Mouse (Mus musculus): Measurements from ENCODE around the gene Gpr137.
"Not testable (repeated sequence)": the region's sequence is repeated elsewhere in the genome, so short reads cannot be mapped to it uniquely, and the experiment has no call there.

Gpr137 gene

GRCm38 (mm10) chr19:6942249-6942691, at the start of gene Gpr137:
Gene Gpr137 (minus strand): TSS chr19:6942480.
- CTCF ChIA-PET = interaction anchor here (1.1 to 1.9 kb wide), 2 partner anchors 11 to 28 kb away, joined by 4 to 10 read pairs; no protein-coding TSS in a partner anchor

- CTCF ChIA-PET = not testable (repeated sequence)
Observed at GRCm38 (mm10) chr19:6991166-6991565, 48.9 kb upstream of the Gpr137 start.

GRCm38 (mm10) chr19:6990712-6991111, 48.4 kb upstream of the Gpr137 start:
- CTCF ChIA-PET = no interaction called here

GRCm38 (mm10) chr19:6989251-6989650, 47.0 kb upstream of the Gpr137 start:
- CTCF ChIA-PET = interaction anchor here (0.6 kb wide), 2 partner anchors 8 to 356 kb away, joined by 3 to 4 read pairs; no protein-coding TSS in a partner anchor

GRCm38 (mm10) chr19:6987904-6988285, 45.6 kb upstream of the Gpr137 start:
- CTCF ChIA-PET = interaction anchor here (0.7 kb wide), 2 partner anchors 8 to 11 kb away, joined by 3 read pairs; no protein-coding TSS in a partner anchor

GRCm38 (mm10) chr19:6987061-6987903, 45.0 kb upstream of the Gpr137 start, which contains the start of gene Vegfb:
Gene Vegfb (minus strand): TSS chr19:6987651.
- CTCF ChIA-PET = interaction anchor here (0.7 kb wide), 2 partner anchors 7 to 10 kb away, joined by 3 read pairs; no protein-coding TSS in a partner anchor

GRCm38 (mm10) chr19:6985951-6986708, 43.9 kb upstream of the Gpr137 start:
- CTCF ChIA-PET = no interaction called here

- CTCF ChIA-PET = interaction anchor here (1.2 kb wide), 1 partner anchor 9 kb away, joined by 4 read pairs; no protein-coding TSS in a partner anchor
Observed at GRCm38 (mm10) chr19:6985300-6985699, 43.0 kb upstream of the Gpr137 start.

GRCm38 (mm10) chr19:6983621-6984020, 41.3 kb upstream of the Gpr137 start:
- CTCF ChIA-PET = no interaction called here

- CTCF ChIA-PET = no interaction called here
Observed at GRCm38 (mm10) chr19:6981465-6981864, 39.2 kb upstream of the Gpr137 start.

- CTCF ChIA-PET = interaction anchor here (0.8 kb wide), 1 partner anchor 7 kb away, joined by 3 read pairs; the partner anchor contains the start of gene Vegfb
Observed at GRCm38 (mm10) chr19:6980381-6981093, 38.3 kb upstream of the Gpr137 start, which contains the start of gene Fkbp2. Gene Fkbp2 (minus strand): TSS chr19:6980501.

- CTCF ChIA-PET = interaction anchor here (0.8 to 0.9 kb wide), 2 partner anchors 8 to 38 kb away, joined by 3 read pairs; partner anchors contain the start of gene Vegfb
Observed at GRCm38 (mm10) chr19:6979486-6980380, 37.5 kb upstream of the Gpr137 start.

- CTCF ChIA-PET = interaction anchor here (0.9 kb wide), 1 partner anchor 38 kb away, joined by 3 read pairs; no protein-coding TSS in a partner anchor
Observed at GRCm38 (mm10) chr19:6979001-6979479, 36.8 kb upstream of the Gpr137 start.

- CTCF ChIA-PET = interaction anchor here (0.6 kb wide), 1 partner anchor 109 kb away, joined by 11 read pairs; no protein-coding TSS in a partner anchor
Observed at GRCm38 (mm10) chr19:6978639-6978974, 36.3 kb upstream of the Gpr137 start.

- CTCF ChIA-PET = interaction anchor here (0.6 kb wide), 1 partner anchor 108 kb away, joined by 11 read pairs; no protein-coding TSS in a partner anchor
Observed at GRCm38 (mm10) chr19:6977759-6978638, 35.7 kb upstream of the Gpr137 start.

- CTCF ChIA-PET = interaction anchor here (1.1 kb wide), 1 partner anchor 24 kb away, joined by 3 read pairs; no protein-coding TSS in a partner anchor
Observed at GRCm38 (mm10) chr19:6975537-6976521, 33.5 kb upstream of the Gpr137 start, which contains the start of gene Plcb3. Gene Plcb3 (minus strand): TSS chr19:6976470.

All from spleen, embryonic (tissue).